Mouse (Mus musculus) forebrain, postnatal 0 days (tissue): ENCODE measurements around the gene Ppard. TPM values are rescaled to one million over a fixed set of nuclear protein-coding genes. Genes with fewer than 3 reads are reported as not detected.
A peak's percentile ranks its signal among the peaks of the same experiment; 100 is the strongest.

Experiments
- ATAC-seq: fragments of 200-750 bp; cut with Nextera tagmentation; 2 replicates; pipeline ENCODE4 v1.8.0; 2017; ENCODE audit warnings: mild to moderate bottlenecking, moderate library complexity
- DNase-seq: peaks from one replicate; pipeline ENCODE4 v3.0.0-alpha.2; 2015
- H3K27ac ChIP-seq: fragments of 300-500 bp; sonication (generic); 2 replicates; pipeline ENCODE4 v1.5.1; 2014; ENCODE audit warnings: low read depth, mild to moderate bottlenecking, antibody characterized with exemption, low read length, moderate library complexity, mixed read lengths
- H3K27me3 ChIP-seq: fragments of 300-500 bp; sonication (generic); 2 replicates; pipeline ENCODE4 v1.6.1; 2014; ENCODE audit warnings: mild to moderate bottlenecking, low read length, mixed read lengths; ENCODE audit not compliant: insufficient read depth
- H3K36me3 ChIP-seq: fragments of 300-500 bp; sonication (generic); 2 replicates; pipeline ENCODE4 v1.6.1; 2014; ENCODE audit warnings: mild to moderate bottlenecking, moderate library complexity; ENCODE audit not compliant: insufficient read depth
- H3K4me1 ChIP-seq: fragments of 300-500 bp; sonication (generic); 2 replicates; pipeline ENCODE4 v1.6.1; 2014; ENCODE audit warnings: antibody characterized with exemption; ENCODE audit not compliant: insufficient read depth
- H3K4me2 ChIP-seq: fragments of 300-500 bp; sonication (generic); 2 replicates; pipeline ENCODE4 v1.6.1; 2014; ENCODE audit warnings: low read depth, mild to moderate bottlenecking, moderate library complexity
- H3K4me3 ChIP-seq: fragments of 300-500 bp; sonication (generic); 2 replicates; pipeline ENCODE4 v1.5.1; 2014; ENCODE audit warnings: low read depth, low read length, mixed read lengths
- H3K9ac ChIP-seq: fragments of 300-500 bp; sonication (generic); 2 replicates; pipeline ENCODE4 v1.6.1; 2014; ENCODE audit warnings: mild to moderate bottlenecking
- H3K9me3 ChIP-seq: fragments of 300-500 bp; sonication (generic); 2 replicates; pipeline ENCODE4 v1.6.1; 2016; ENCODE audit warnings: low read length
- CTCF ChIP-seq: sonication (generic); IDR thresholded peaks from 2 replicates; pipeline ENCODE4 v1.5.1; 2016; ENCODE audit warnings: antibody characterized with exemption, control low read depth, low read depth
- WGBS: fragments of 180-500 bp; shearing (Covaris S2); extraction: QIAGEN DNeasy Blood & Tissue Kit; methylation state at CpG from one replicate; pipeline ENCODE4 v1.1.7; 2014; 5-methylcytosine and 5-hydroxymethylcytosine counted together
- polyA plus RNA-seq: library from polyadenylated mRNA; unstranded; fragments of >200 nt; fragmentation: Nextera tagmentation; extraction: Ambion mirVana; gene quantifications from 2 replicates; pipeline ENCODE4 v1.2.1, GENCODE M21; 2015
- total RNA-seq: library from RNA; depleted of rRNA; stranded (reverse); fragments of >200 nt; gene quantifications from 2 replicates; pipeline ENCODE4 v1.2.3, GENCODE M21; 2014

Gene Ppard
- total and polyA plus RNA-seq, 2 experiments from 2014 or later = 1.3 to 7.9 TPM

- no peak overlapping the region for H3K27ac ChIP-seq
- no peak for TF ChIP-seq CTCF
- H3K9ac ChIP-seq = no peak overlapping the region
- H3K36me3 ChIP-seq = no peaks in the 10 kb centered on the region
- DNase-seq (no peak), ATAC-seq (no peak)
- no peaks in the 10 kb centered on the region for H3K4me1 ChIP-seq
- H3K4me2 ChIP-seq = no peak overlapping the region
- no peak overlapping the region for H3K4me3 ChIP-seq
- H3K27me3 ChIP-seq = no peaks in the 10 kb centered on the region
- 0 out of 2 replicates have a peak, but pooled peaks cover 6% of the 10 kb centered on the region for H3K9me3 ChIP-seq
- 54% methylated on average over 5 of the region's 5 CpGs for WGBS
Observed at GRCm38 (mm10) chr17:28255651-28256050, 23.2 kb downstream of the Ppard start.

GRCm38 (mm10) chr17:28256651-28257328 lies 24.3 kb downstream of the Ppard start:
- no peaks in the 10 kb centered on the region for H3K36me3 ChIP-seq
- DNase-seq (no peak), ATAC-seq (no peak)
- H3K4me3 ChIP-seq = no peak overlapping the region
- TF ChIP-seq CTCF = no peak
- no peak overlapping the region for H3K4me2 ChIP-seq
- 71% methylated on average over 13 of the region's 13 CpGs for WGBS
- 0 out of 2 replicates have a peak, but pooled peaks cover 6% of the 10 kb centered on the region for H3K9me3 ChIP-seq
- H3K27me3 ChIP-seq = no peaks in the 10 kb centered on the region
- H3K4me1 ChIP-seq = no peaks in the 10 kb centered on the region
- H3K27ac ChIP-seq = no peak overlapping the region
- H3K9ac ChIP-seq = no peak overlapping the region

- no peak for TF ChIP-seq CTCF
- ATAC-seq (no peak), DNase-seq (no peak)
- Histone ChIP-seq H3K4me2 (no peak overlapping the region), H3K36me3 (no peaks in the 10 kb centered on the region), H3K27me3 (no peaks in the 10 kb centered on the region), H3K27ac (no peak overlapping the region), H3K4me1 (no peaks in the 10 kb centered on the region), H3K9me3 (0 out of 2 replicates have a peak, but pooled peaks cover 6% of the 10 kb centered on the region), H3K4me3 (no peak overlapping the region), H3K9ac (no peak overlapping the region)
- 84% methylated on average over 9 of the region's 9 CpGs for WGBS
Observed at GRCm38 (mm10) chr17:28258325-28258724, 25.8 kb downstream of the Ppard start.

GRCm38 (mm10) chr17:28259890-28260542 lies 27.5 kb downstream of the Ppard start:
- Histone ChIP-seq H3K4me2 (no peak overlapping the region), H3K9me3 (0 out of 2 replicates have a peak, but pooled peaks cover 6% of the 10 kb centered on the region), H3K27ac (no peak overlapping the region), H3K4me3 (no peak overlapping the region), H3K27me3 (no peaks in the 10 kb centered on the region), H3K9ac (no peak overlapping the region), H3K4me1 (no peaks in the 10 kb centered on the region), H3K36me3 (no peaks in the 10 kb centered on the region)
- TF ChIP-seq CTCF = peak; percentile 52
- no peak for DNase-seq
- no peak for ATAC-seq
- WGBS = 83% methylated on average over 16 of the region's 16 CpGs

- 89% methylated on average over 9 of the region's 9 CpGs for WGBS
- Histone ChIP-seq H3K27ac (no peak overlapping the region), H3K36me3 (no peaks in the 10 kb centered on the region), H3K27me3 (no peaks in the 10 kb centered on the region), H3K4me3 (no peak overlapping the region), H3K9ac (no peak overlapping the region), H3K9me3 (0 out of 2 replicates have a peak, but pooled peaks cover 6% of the 10 kb centered on the region), H3K4me1 (no peaks in the 10 kb centered on the region), H3K4me2 (no peak overlapping the region)
- no peak for DNase-seq
- TF ChIP-seq CTCF = no peak
- ATAC-seq = no peak
Observed at GRCm38 (mm10) chr17:28260543-28260909, 28.0 kb downstream of the Ppard start.

- TF ChIP-seq CTCF = no peak
- no peaks in the 10 kb centered on the region for H3K4me1 ChIP-seq
- 84% methylated on average over 11 of the region's 11 CpGs for whole genome bisulfite sequencing
- H3K9ac ChIP-seq = no peak overlapping the region
- no peak overlapping the region for H3K27ac ChIP-seq
- H3K36me3 ChIP-seq = no peaks in the 10 kb centered on the region
- no peak overlapping the region for H3K4me2 ChIP-seq
- no peak for DNase-seq
- ATAC-seq = no peak
- H3K27me3 ChIP-seq = no peaks in the 10 kb centered on the region
- no peak overlapping the region for H3K4me3 ChIP-seq
- 0 out of 2 replicates have a peak, but pooled peaks cover 6% of the 10 kb centered on the region for H3K9me3 ChIP-seq
Observed at GRCm38 (mm10) chr17:28261795-28262194, 29.3 kb downstream of the Ppard start.

GRCm38 (mm10) chr17:28263181-28263894 lies 30.8 kb downstream of the Ppard start:
- H3K9me3 ChIP-seq = 0 out of 2 replicates have a peak, but pooled peaks cover 6% of the 10 kb centered on the region
- ATAC-seq (no peak), DNase-seq (no peak)

More at GRCm38 (mm10) chr17:28263181-28263894, 30.8 kb downstream of the Ppard start:
- Histone ChIP-seq H3K4me2 (no peak overlapping the region), H3K36me3 (no peaks in the 10 kb centered on the region), H3K27me3 (no peaks in the 10 kb centered on the region), H3K4me1 (no peaks in the 10 kb centered on the region), H3K27ac (no peak overlapping the region), H3K4me3 (no peak overlapping the region), H3K9ac (no peak overlapping the region)
- TF ChIP-seq CTCF = no peak
- 73% methylated on average over 13 of the region's 13 CpGs for WGBS
